Mouse (Mus musculus) lung, postnatal 0 days (tissue): ENCODE data around the gene Hipk3.

Source experiments
- CTCF ChIP-seq: IDR thresholded peaks from 2 replicates; pipeline ENCODE4 v1.5.1; 2016; ENCODE audit warnings: antibody characterized with exemption, mild to moderate bottlenecking
- EP300 ChIP-seq: IDR thresholded peaks from 2 replicates; pipeline ENCODE4 v1.6.1; 2016; ENCODE audit warnings: antibody characterized with exemption, mild to moderate bottlenecking, control low read depth

DNA sequence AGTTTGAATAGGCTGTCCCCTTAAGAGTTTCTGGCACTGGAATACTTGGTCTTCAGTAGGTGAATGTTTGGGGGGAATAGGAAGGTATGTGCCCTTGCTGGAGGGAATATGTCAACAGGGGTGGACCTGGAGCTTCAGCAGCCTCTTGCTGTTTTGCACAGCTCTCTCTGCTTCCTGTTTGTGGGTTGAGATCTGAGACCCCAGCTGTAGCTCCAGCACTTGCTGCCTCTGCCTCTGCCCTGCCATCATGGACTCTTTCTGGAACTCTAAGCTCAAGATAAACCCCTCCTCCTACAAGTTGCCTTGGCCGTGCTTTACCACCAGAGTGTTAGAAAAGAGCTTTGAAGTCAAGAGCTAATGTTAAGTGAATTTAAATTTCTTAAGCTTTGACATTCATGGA is 48.2 kb downstream of the Hipk3 start:
- TF ChIP-seq CTCF (no peak), EP300 (no peak)
